ENCODE assay signal across 7 mouse cellular contexts in genomic region chr11:75650311-75650710, GRCm38 (mm10). TPM values are rescaled to one million over a fixed set of nuclear protein-coding genes. Genes with fewer than 3 reads are reported as not detected.
A peak's percentile ranks its signal among the peaks of the same experiment; 100 is the strongest.
DNase-seq lines count a peak whose midpoint lies in the region; ATAC-seq and TF ChIP-seq lines count a peak whose summit lies in the region.

Myo1c (plus strand) TSS chr11:75650504.

- H3K4me3 ChIP-seq in E14TG2a.4 (replicated peaks; ENCODE audit: low read length), result peak within 1 kb of the TSS; percentile 88
- peak within 1 kb of the TSS; percentile 70 for H3K4me3 ChIP-seq in forebrain, embryonic 16.5 days (replicated peaks; ENCODE audit: low read length)
- H3K4me3 ChIP-seq in hindbrain, embryonic 10.5 days, result peak within 1 kb of the TSS; percentile 77
- H3K4me3 ChIP-seq in midbrain, embryonic 15.5 days, result peak within 1 kb of the TSS; percentile 48

- peak within 1 kb of the TSS; percentile 88 for H3K4me2 ChIP-seq in forebrain, embryonic 16.5 days (ENCODE audit: low read length)
- H3K4me2 ChIP-seq in midbrain, embryonic 15.5 days, result peak within 1 kb of the TSS; percentile 93

- 0 out of 2 replicates have a peak, but pooled peaks cover 4% of the 10 kb centered on the region for H3K27me3 ChIP-seq in E14TG2a.4 (ENCODE audit: insufficient read depth, low read length)
- peaks cover 9% of the 10 kb centered on the region for H3K27me3 ChIP-seq in forebrain, embryonic 16.5 days (replicated peaks; ENCODE audit: control insufficient read depth, insufficient read depth, low read length)
- H3K27me3 ChIP-seq in hindbrain, embryonic 10.5 days (ENCODE audit: insufficient read depth, poor library complexity, severe bottlenecking), result peaks cover 34% of the 10 kb centered on the region
- H3K27me3 ChIP-seq in midbrain, embryonic 15.5 days (replicated peaks), result peaks cover 29% of the 10 kb centered on the region

- no peak for ATAC-seq in activated CD4-positive, CD25-positive, alpha-beta regulatory T cell, adult 4 months
- no peak for ATAC-seq in forebrain, embryonic 16.5 days
- no peak for ATAC-seq in midbrain, embryonic 15.5 days (replicated peaks)

- no peak within 1 kb of the TSS; the same call in none of the 2 replicates for H3K27ac ChIP-seq in forebrain, embryonic 16.5 days (ENCODE audit: low read length)
- H3K27ac ChIP-seq in hindbrain, embryonic 10.5 days, result peak within 1 kb of the TSS; percentile 91
- peak within 1 kb of the TSS; percentile 57; the same call in 1 of the 2 replicates for H3K27ac ChIP-seq in midbrain, embryonic 15.5 days

- TF ChIP-seq CTCF in E14TG2a.4 (conservative IDR thresholded peaks at IDR 0.05; ENCODE audit: low read length), result no peak

- peaks cover 67% of the 10 kb centered on the region for H3K4me1 ChIP-seq in E14TG2a.4 (replicated peaks; ENCODE audit: low read depth, low read length)
- peaks cover 42% of the 10 kb centered on the region for H3K4me1 ChIP-seq in forebrain, embryonic 16.5 days (replicated peaks; ENCODE audit: control insufficient read depth, insufficient read depth, low read length)
- H3K4me1 ChIP-seq in hindbrain, embryonic 10.5 days (replicated peaks), result peaks cover 54% of the 10 kb centered on the region
- H3K4me1 ChIP-seq in midbrain, embryonic 15.5 days, result peaks cover 29% of the 10 kb centered on the region

- peak; percentile 21 for DNase-seq in hindbrain, embryonic 10.5 days (ENCODE audit: low spot score)
- no peak for DNase-seq in layer of hippocampus, postnatal 36 days
- DNase-seq in right cerebral cortex, postnatal 10 days (ENCODE audit: low spot score in 2 of 2), result no peak

- no peaks in the 10 kb centered on the region for H3K9me3 ChIP-seq in E14TG2a.4 (ENCODE audit: low read length)
- H3K9me3 ChIP-seq in forebrain, embryonic 16.5 days (ENCODE audit: control insufficient read depth, low read length), result no peaks in the 10 kb centered on the region
- no peaks in the 10 kb centered on the region for H3K9me3 ChIP-seq in hindbrain, embryonic 10.5 days
- no peaks in the 10 kb centered on the region for H3K9me3 ChIP-seq in midbrain, embryonic 15.5 days

- peaks cover 29% of the 10 kb centered on the region for H3K36me3 ChIP-seq in E14TG2a.4 (ENCODE audit: insufficient read depth, low read length)
- no peaks in the 10 kb centered on the region for H3K36me3 ChIP-seq in forebrain, embryonic 16.5 days (ENCODE audit: control insufficient read depth, insufficient read depth)
- peaks cover 9% of the 10 kb centered on the region for H3K36me3 ChIP-seq in hindbrain, embryonic 10.5 days
- H3K36me3 ChIP-seq in midbrain, embryonic 15.5 days (replicated peaks), result no peaks in the 10 kb centered on the region

- H3K9ac ChIP-seq in forebrain, embryonic 16.5 days (replicated peaks; ENCODE audit: low read depth, low read length), result peak within 1 kb of the TSS; percentile 83
- peak within 1 kb of the TSS; percentile 59; the same call in 1 of the 2 replicates for H3K9ac ChIP-seq in midbrain, embryonic 15.5 days

- 86% methylated on average over 7 of the region's 7 CpGs for WGBS in forebrain, embryonic 16.5 days
- 69% methylated on average over 7 of the region's 7 CpGs for WGBS in hindbrain, embryonic 10.5 days
- 67% methylated on average over 7 of the region's 7 CpGs for WGBS in midbrain, embryonic 15.5 days

RNA-seq across cellular contexts. Expression of gene Myo1c, which starts in this region (rescaled TPM):
- polyA plus RNA-seq in activated CD4-positive, CD25-positive, alpha-beta regulatory T cell, adult 4 months (2017; shearing (Covaris generic)), result 10 to 100 TPM; 15.7 to 25.1 TPM
- polyA plus RNA-seq in forebrain, embryonic 16.5 days (2015; fragmentation: Nextera tagmentation; extraction: Ambion mirVana), result 11.3 and 11.9 TPM in 2 replicates
- polyA plus RNA-seq in hindbrain, embryonic 10.5 days (2016; fragmentation: Nextera tagmentation; extraction: Ambion mirVana), result 16.4 and 19.0 TPM in 2 replicates
- 10 to 100 TPM; 13.4 to 17.1 TPM for total RNA-seq in layer of hippocampus, postnatal 36 days (2021)
- polyA plus RNA-seq in midbrain, embryonic 15.5 days (2015; fragmentation: Nextera tagmentation; extraction: Ambion mirVana), result 9.4 and 9.8 TPM in 2 replicates
